Mouse (Mus musculus) E14TG2a.4 (cell line): ENCODE measurements around the gene 2610528A11Rik.

Experiments
- CTCF ChIP-seq: conservative IDR thresholded peaks from 2 replicates; pipeline ENCODE4 v1.5.1; 2014; ENCODE audit warnings: low read length
- NANOG ChIP-seq: IDR thresholded peaks from 2 replicates; pipeline ENCODE4 v1.6.1; 2014; ENCODE audit warnings: borderline replicate concordance, low read length, mixed read lengths
- POU5F1 ChIP-seq: IDR thresholded peaks from 2 replicates; pipeline ENCODE4 v1.6.1; 2014; ENCODE audit warnings: low read length, borderline replicate concordance

GRCm38 (mm10) chr14:37102484-37102883 lies 11.3 kb downstream of the 2610528A11Rik start:
- no peak for TF ChIP-seq CTCF
- TF ChIP-seq POU5F1 = no peak
- TF ChIP-seq NANOG = no peak
